Mouse (Mus musculus): ENCODE results near the gene Nrxn2. TPM values are rescaled to one million over a fixed set of nuclear protein-coding genes. Genes with fewer than 3 reads are reported as not detected.

Nrxn2 gene
- polyA plus RNA-seq, 1 experiment from 2014 or later, result 16.0 TPM

DNA sequence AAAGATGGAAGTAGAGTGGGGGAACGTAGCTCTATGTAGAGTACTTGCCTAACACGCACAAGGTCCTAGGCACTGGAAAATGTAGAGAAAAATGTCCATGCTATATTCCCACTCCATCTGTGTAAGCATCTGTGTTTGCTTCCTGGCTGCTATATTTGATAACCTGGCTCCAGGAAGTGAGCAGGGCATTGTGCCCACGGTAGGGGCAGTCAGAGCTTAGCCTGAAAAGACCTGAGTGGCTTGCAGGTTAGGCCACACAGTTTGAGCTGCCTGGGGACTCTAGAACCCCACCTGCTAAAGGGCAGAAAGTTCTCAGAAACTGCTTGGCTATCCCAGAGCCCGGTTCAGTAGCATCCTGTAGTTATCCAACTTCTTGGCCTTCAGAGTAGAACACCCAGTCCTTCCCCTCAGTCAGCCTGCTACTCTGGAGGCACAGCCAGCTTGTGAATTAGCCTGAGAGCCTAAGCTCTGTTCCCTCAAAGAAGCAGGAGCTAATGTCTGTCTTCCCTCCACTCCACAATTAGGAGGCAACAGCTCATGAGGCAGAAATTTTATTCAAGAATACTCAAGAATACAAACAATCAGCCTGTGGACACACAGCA lies 36.1 kb upstream of the Nrxn2 start:
- Histone ChIP-seq H3K4me3 (no peak overlapping the region), H3K4me1 (peaks cover 14% of the 10 kb centered on the region), H3K9ac (replicated peaks) (no peak overlapping the region), H3K27me3 (no peaks in the 10 kb centered on the region), H3K27ac (replicated peaks) (no peak overlapping the region), H3K4me2 (replicated peaks) (no peak overlapping the region), H3K36me3 (peaks cover 18% of the 10 kb centered on the region), H3K9me3 (no peaks in the 10 kb centered on the region)
- WGBS, result 78% methylated on average over 4 of the region's 4 CpGs
- ATAC-seq (ENCODE audit: low FRiP score, low read depth), result no peak

GRCm38 (mm10) chr19:6383470-6383869 lies 35.1 kb upstream of the Nrxn2 start:
- H3K27ac ChIP-seq (replicated peaks), result peak overlapping the region; percentile 54
- H3K4me3 ChIP-seq, result no peak overlapping the region
- H3K4me1 ChIP-seq, result peaks cover 14% of the 10 kb centered on the region
- H3K36me3 ChIP-seq, result peaks cover 8% of the 10 kb centered on the region
- WGBS, result 30% methylated on average over 5 of the region's 5 CpGs
- H3K9me3 ChIP-seq, result no peaks in the 10 kb centered on the region
- no peak overlapping the region; the same call in 1 of the 2 replicates for H3K9ac ChIP-seq (replicated peaks)
- H3K4me2 ChIP-seq (replicated peaks), result no peak overlapping the region
- no peaks in the 10 kb centered on the region for H3K27me3 ChIP-seq
- no peak for ATAC-seq (ENCODE audit: low FRiP score, low read depth)

GRCm38 (mm10) chr19:6384128-6384527 lies 34.4 kb upstream of the Nrxn2 start, which contains the start of gene Pygm:
Gene Pygm (plus strand): TSS chr19:6384399.
- Histone ChIP-seq H3K4me3 (no peak within 1 kb of the TSS), H3K27me3 (0 out of 2 replicates have a peak, but pooled peaks cover 5% of the 10 kb centered on the region), H3K9me3 (no peaks in the 10 kb centered on the region), H3K36me3 (peaks cover 2% of the 10 kb centered on the region), H3K4me2 (replicated peaks) (no peak within 1 kb of the TSS), H3K4me1 (peaks cover 14% of the 10 kb centered on the region), H3K9ac (replicated peaks) (no peak within 1 kb of the TSS; the same call in 1 of the 2 replicates), H3K27ac (replicated peaks) (peak within 1 kb of the TSS; percentile 54)
- 7% methylated on average over 7 of the region's 7 CpGs for WGBS
- no peak for ATAC-seq (ENCODE audit: low FRiP score, low read depth)

DNA sequence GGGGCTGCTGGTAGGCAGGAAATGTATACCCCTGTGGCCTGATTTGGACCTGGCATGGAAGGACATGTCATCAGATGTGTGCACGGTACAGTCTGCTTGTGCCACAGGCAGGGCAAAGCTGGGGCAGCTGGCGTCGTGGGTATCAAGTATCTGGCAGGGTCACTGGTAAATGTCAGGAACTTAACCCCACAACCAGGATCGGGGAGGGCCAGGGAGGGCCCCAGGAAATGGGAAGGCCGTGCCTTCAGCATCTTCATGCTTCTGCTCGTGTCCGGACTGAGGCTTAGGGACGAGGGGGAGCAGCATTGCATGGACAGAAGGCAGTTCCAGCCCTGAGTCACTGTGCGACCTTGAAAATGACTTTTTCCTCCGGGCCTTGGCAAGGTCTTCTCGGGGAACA lies 33.6 kb upstream of the Nrxn2 start:
- H3K4me2 ChIP-seq (replicated peaks), result no peak overlapping the region

DNA sequence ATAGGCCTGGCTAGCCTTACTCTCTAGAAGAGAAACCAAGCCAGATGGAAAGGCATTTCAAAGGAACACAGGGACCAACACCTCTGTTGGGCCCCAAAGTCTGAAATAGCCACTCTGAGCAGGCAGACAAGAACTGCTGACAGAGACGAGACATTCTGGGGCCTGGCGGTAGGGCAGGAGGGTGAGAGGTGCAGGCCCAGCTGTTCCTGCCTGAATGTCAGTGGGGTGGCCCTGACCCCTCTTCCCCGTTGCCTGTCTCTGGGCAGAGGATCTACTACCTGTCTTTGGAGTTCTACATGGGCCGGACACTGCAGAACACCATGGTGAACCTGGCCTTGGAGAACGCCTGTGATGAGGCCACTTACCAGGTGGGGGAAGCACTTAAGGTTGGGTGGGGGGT lies 33.1 kb upstream of the Nrxn2 start:
- H3K4me2 ChIP-seq (replicated peaks), result no peak overlapping the region
- H3K9ac ChIP-seq (replicated peaks), result no peak overlapping the region
- H3K9me3 ChIP-seq, result no peaks in the 10 kb centered on the region
- H3K4me1 ChIP-seq, result peaks cover 23% of the 10 kb centered on the region
- 79% methylated on average over 5 of the region's 5 CpGs for WGBS
- H3K4me3 ChIP-seq, result no peak overlapping the region
- peaks cover 6% of the 10 kb centered on the region for H3K27me3 ChIP-seq
- no peak overlapping the region for H3K27ac ChIP-seq (replicated peaks)
- H3K36me3 ChIP-seq, result no peaks in the 10 kb centered on the region
- no peak for ATAC-seq (ENCODE audit: low FRiP score, low read depth)

More for the DNA sequence above, 33.6 kb upstream of the Nrxn2 start:
- H3K27ac ChIP-seq (replicated peaks), result no peak overlapping the region
- H3K9me3 ChIP-seq, result no peaks in the 10 kb centered on the region
- no peaks in the 10 kb centered on the region for H3K36me3 ChIP-seq
- H3K4me1 ChIP-seq, result peaks cover 21% of the 10 kb centered on the region
- no peak for ATAC-seq (ENCODE audit: low FRiP score, low read depth)
- H3K4me3 ChIP-seq, result no peak overlapping the region
- H3K9ac ChIP-seq (replicated peaks), result no peak overlapping the region
- peaks cover 6% of the 10 kb centered on the region for H3K27me3 ChIP-seq
- WGBS, result 83% methylated on average over 11 of the region's 11 CpGs

GRCm38 (mm10) chr19:6385821-6386220 lies 32.7 kb upstream of the Nrxn2 start:
- Histone ChIP-seq H3K36me3 (no peaks in the 10 kb centered on the region), H3K4me3 (no peak overlapping the region), H3K27ac (replicated peaks) (no peak overlapping the region), H3K27me3 (peaks cover 10% of the 10 kb centered on the region), H3K4me1 (peaks cover 23% of the 10 kb centered on the region), H3K4me2 (replicated peaks) (no peak overlapping the region), H3K9me3 (no peaks in the 10 kb centered on the region), H3K9ac (replicated peaks) (no peak overlapping the region)
- no peak for ATAC-seq (ENCODE audit: low FRiP score, low read depth)
- WGBS, result 88% methylated on average over 7 of the region's 7 CpGs

GRCm38 (mm10) chr19:6386234-6386633 lies 32.3 kb upstream of the Nrxn2 start:
- Histone ChIP-seq H3K9ac (replicated peaks) (no peak overlapping the region), H3K27ac (replicated peaks) (no peak overlapping the region), H3K9me3 (no peaks in the 10 kb centered on the region), H3K36me3 (no peaks in the 10 kb centered on the region), H3K4me3 (no peak overlapping the region), H3K27me3 (peaks cover 12% of the 10 kb centered on the region), H3K4me2 (replicated peaks) (no peak overlapping the region), H3K4me1 (peaks cover 23% of the 10 kb centered on the region)
- ATAC-seq (ENCODE audit: low FRiP score, low read depth), result no peak
- WGBS, result 69% methylated on average over 9 of the region's 9 CpGs

- Histone ChIP-seq H3K4me2 (replicated peaks) (no peak overlapping the region), H3K4me3 (no peak overlapping the region), H3K36me3 (no peaks in the 10 kb centered on the region), H3K4me1 (peaks cover 22% of the 10 kb centered on the region), H3K27me3 (peaks cover 12% of the 10 kb centered on the region), H3K27ac (replicated peaks) (no peak overlapping the region), H3K9ac (replicated peaks) (no peak overlapping the region), H3K9me3 (no peaks in the 10 kb centered on the region)
- no peak for ATAC-seq (ENCODE audit: low FRiP score, low read depth)
- 86% methylated on average over 13 of the region's 13 CpGs for WGBS
Observed at GRCm38 (mm10) chr19:6388006-6388405, 30.5 kb upstream of the Nrxn2 start.

GRCm38 (mm10) chr19:6389803-6390202 lies 28.7 kb upstream of the Nrxn2 start:
- 6% methylated on average over 16 of the region's 16 CpGs for WGBS
- H3K27me3 ChIP-seq, result peaks cover 12% of the 10 kb centered on the region
- H3K9ac ChIP-seq (replicated peaks), result no peak overlapping the region

GRCm38 (mm10) chr19:6390251-6390650 lies 28.3 kb upstream of the Nrxn2 start:
- Histone ChIP-seq H3K4me2 (replicated peaks) (no peak overlapping the region), H3K27me3 (peaks cover 12% of the 10 kb centered on the region), H3K27ac (replicated peaks) (no peak overlapping the region), H3K4me3 (no peak overlapping the region), H3K36me3 (no peaks in the 10 kb centered on the region), H3K9ac (replicated peaks) (no peak overlapping the region), H3K9me3 (no peaks in the 10 kb centered on the region), H3K4me1 (peaks cover 9% of the 10 kb centered on the region)
- no peak for ATAC-seq (ENCODE audit: low FRiP score, low read depth)
- 59% methylated on average over 6 of the region's 6 CpGs for WGBS

More at GRCm38 (mm10) chr19:6389803-6390202, 28.7 kb upstream of the Nrxn2 start:
- H3K4me1 ChIP-seq, result peaks cover 9% of the 10 kb centered on the region
- 0 out of 2 replicates have a peak, but pooled peaks have one; percentile 23 for ATAC-seq (ENCODE audit: low FRiP score, low read depth)
- no peak overlapping the region for H3K27ac ChIP-seq (replicated peaks)
- H3K9me3 ChIP-seq, result no peaks in the 10 kb centered on the region
- peak overlapping the region; percentile 24 for H3K4me3 ChIP-seq
- H3K4me2 ChIP-seq (replicated peaks), result peak overlapping the region; percentile 43
- no peaks in the 10 kb centered on the region for H3K36me3 ChIP-seq

DNA sequence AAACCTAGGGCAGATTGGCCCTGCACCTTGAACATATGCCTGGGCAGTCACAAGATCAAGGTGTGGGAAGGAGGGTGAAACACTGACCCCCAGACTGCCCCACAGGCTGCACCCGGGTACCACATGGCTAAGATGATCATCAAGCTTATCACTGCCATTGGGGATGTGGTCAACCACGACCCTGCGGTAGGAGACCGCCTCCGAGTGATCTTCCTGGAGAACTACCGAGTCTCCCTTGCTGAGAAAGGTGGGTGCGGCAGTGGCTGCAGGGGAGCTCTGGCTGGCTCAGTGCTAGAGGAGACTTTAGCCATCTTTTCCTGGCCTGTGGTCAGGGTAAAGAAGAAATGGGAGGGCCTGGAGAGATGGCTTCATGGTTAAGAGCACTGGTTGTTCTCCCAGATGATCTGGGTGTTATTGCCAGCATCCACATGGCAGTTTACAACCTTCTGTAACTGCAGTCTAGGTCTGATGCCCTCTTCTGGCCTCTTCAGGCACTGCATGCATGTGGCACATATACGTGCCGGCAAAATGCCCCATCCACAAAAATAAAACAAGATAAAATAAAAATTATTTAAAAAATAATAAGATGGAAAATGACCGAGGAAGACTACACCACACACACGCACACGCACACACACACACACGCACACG lies 25.7 kb upstream of the Nrxn2 start:
- Histone ChIP-seq H3K9ac (replicated peaks) (no peak overlapping the region), H3K27me3 (peaks cover 18% of the 10 kb centered on the region), H3K9me3 (no peaks in the 10 kb centered on the region), H3K4me1 (peaks cover 9% of the 10 kb centered on the region), H3K4me2 (replicated peaks) (no peak overlapping the region), H3K27ac (replicated peaks) (no peak overlapping the region), H3K4me3 (no peak overlapping the region), H3K36me3 (no peaks in the 10 kb centered on the region)
- WGBS, result 95% methylated on average over 14 of the region's 14 CpGs
- no peak for ATAC-seq (ENCODE audit: low FRiP score, low read depth)

DNA sequence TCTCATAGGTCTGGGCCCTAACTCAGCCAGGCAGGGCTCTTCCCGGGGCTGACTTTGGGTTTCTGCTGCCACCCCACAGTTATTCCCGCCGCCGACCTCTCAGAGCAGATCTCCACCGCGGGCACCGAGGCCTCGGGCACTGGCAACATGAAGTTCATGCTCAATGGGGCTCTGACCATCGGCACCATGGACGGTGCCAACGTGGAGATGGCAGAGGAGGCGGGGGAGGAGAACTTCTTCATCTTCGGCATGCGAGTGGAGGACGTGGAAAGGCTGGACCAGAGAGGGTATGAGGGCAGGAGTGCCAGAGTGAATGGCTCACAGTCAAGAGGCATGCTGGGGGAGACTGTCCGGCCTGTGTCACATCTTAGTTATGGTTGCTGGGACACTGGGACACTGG lies 24.9 kb upstream of the Nrxn2 start:
- 88% methylated on average over 16 of the region's 16 CpGs for WGBS
- peaks cover 19% of the 10 kb centered on the region for H3K27me3 ChIP-seq
- H3K9ac ChIP-seq (replicated peaks), result no peak overlapping the region
- H3K4me3 ChIP-seq, result no peak overlapping the region
- no peak overlapping the region for H3K27ac ChIP-seq (replicated peaks)
- no peak for ATAC-seq (ENCODE audit: low FRiP score, low read depth)
- H3K9me3 ChIP-seq, result no peaks in the 10 kb centered on the region
- peaks cover 14% of the 10 kb centered on the region for H3K4me1 ChIP-seq
- no peaks in the 10 kb centered on the region for H3K36me3 ChIP-seq
- no peak overlapping the region for H3K4me2 ChIP-seq (replicated peaks)

Data from midbrain, embryonic 12.5 days (tissue).